Mouse (Mus musculus) hindbrain, embryonic 15.5 days (tissue): ENCODE results near the gene Adcy5. TPM values are rescaled to one million over a fixed set of nuclear protein-coding genes. Genes with fewer than 3 reads are reported as not detected.

Source experiments
- ATAC-seq: fragments of 200-750 bp; cut with Nextera tagmentation; 2 replicates; pipeline ENCODE4 v1.8.0; 2017; ENCODE audit warnings: low read depth, moderate number of reproducible peaks, moderate TSS enrichment; ENCODE audit not compliant: low FRiP score
- H3K27ac ChIP-seq: fragments of 300-500 bp; sonication (generic); replicated peaks from 2 replicates; pipeline ENCODE4 v1.5.1; 2015; ENCODE audit warnings: mild to moderate bottlenecking, inconsistent platforms
- H3K27me3 ChIP-seq: fragments of 300-500 bp; sonication (generic); 2 replicates; pipeline ENCODE4 v1.6.1; 2015; ENCODE audit warnings: control low read depth, inconsistent platforms
- H3K36me3 ChIP-seq: fragments of 300-500 bp; sonication (generic); 2 replicates; pipeline ENCODE4 v1.6.1; 2015; ENCODE audit warnings: control low read depth, inconsistent platforms
- H3K4me1 ChIP-seq: fragments of 300-500 bp; sonication (generic); replicated peaks from 2 replicates; pipeline ENCODE4 v1.6.1; 2015; ENCODE audit warnings: control low read depth, inconsistent platforms
- H3K4me2 ChIP-seq: fragments of 300-500 bp; sonication (generic); 2 replicates; pipeline ENCODE4 v1.6.1; 2015; ENCODE audit warnings: moderate library complexity, mild to moderate bottlenecking, inconsistent platforms
- H3K4me3 ChIP-seq: fragments of 300-500 bp; sonication (generic); 2 replicates; pipeline ENCODE4 v1.5.1; 2015; ENCODE audit warnings: mild to moderate bottlenecking, inconsistent platforms
- H3K9ac ChIP-seq: fragments of 300-500 bp; sonication (generic); 2 replicates; pipeline ENCODE4 v1.6.1; 2015; ENCODE audit warnings: inconsistent platforms
- H3K9me3 ChIP-seq: fragments of 300-500 bp; sonication (generic); 2 replicates; pipeline ENCODE4 v1.6.1; 2016; ENCODE audit warnings: control low read depth, inconsistent platforms
- WGBS: fragments of 180-500 bp; shearing (Covaris S2); methylation state at CpG from one replicate; pipeline ENCODE4 v1.1.7; 2015; 5-methylcytosine and 5-hydroxymethylcytosine counted together
- polyA plus RNA-seq: library from polyadenylated mRNA; unstranded; fragments of >200 nt; fragmentation: Nextera tagmentation; extraction: Ambion mirVana; gene quantifications from 2 replicates; pipeline ENCODE4 v1.2.1, GENCODE M21; 2015

Gene Adcy5
- polyA plus RNA-seq, 1 experiment from 2014 or later, result 7.6 TPM

DNA sequence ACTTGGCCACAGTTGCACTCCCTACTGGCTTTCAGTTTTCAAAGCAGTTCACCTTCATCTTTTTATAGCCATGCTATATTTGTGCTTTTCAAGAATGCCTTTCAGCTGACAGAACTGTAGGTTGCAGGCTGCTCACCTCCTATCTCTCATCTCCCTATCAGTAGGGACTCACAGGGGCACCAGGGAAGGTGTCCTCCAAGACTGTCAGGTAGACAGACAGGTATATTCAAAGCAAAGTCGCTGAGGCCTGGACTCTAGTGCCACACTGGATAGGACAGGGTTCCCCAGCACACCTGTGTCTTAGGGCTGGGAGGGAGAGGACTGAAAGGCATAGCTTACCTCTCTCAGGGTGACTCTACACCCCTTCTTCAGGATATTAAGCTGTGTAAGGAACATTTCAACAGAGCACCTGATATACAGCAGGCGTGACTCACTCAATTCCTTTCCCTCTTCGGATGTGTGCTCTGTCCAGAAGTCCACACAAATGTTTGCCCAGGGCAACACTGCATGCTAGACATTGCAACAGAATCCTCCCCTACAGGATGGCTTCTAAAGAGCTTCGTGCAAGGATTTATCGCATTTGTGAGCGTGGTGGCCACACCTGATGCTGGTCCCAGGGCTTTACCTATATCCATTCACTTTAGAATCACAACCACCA, 153.9 kb downstream of the Adcy5 start:
- Histone ChIP-seq H3K27ac (no peak overlapping the region), H3K4me3 (no peak overlapping the region), H3K9me3 (no peaks in the 10 kb centered on the region), H3K4me1 (peaks cover 6% of the 10 kb centered on the region; the same call in 1 of the 2 replicates), H3K27me3 (no peaks in the 10 kb centered on the region), H3K36me3 (peaks cover 11% of the 10 kb centered on the region; the same call in 1 of the 2 replicates), H3K4me2 (no peak overlapping the region), H3K9ac (no peak overlapping the region)
- 94% methylated on average over 6 of the region's 6 CpGs for WGBS
- no peak for ATAC-seq

DNA sequence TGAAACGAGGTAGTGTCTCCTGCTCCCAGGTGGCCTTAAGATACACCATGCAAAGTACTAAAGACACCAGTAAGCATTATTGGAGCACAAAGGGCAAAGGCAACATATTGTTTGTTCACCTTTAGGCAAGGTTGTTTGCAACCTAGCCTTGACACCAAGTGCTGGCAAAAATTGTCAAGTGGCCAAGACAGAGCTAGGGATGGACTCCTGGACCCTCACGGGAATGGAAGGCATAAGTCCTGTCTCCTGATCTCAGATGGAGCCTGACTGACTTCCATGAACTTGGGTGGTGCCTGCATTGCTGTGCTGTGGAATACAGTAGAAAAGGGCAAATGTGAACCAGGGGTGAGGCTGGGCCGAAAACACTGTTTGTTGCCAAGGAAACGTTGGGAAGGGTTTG, 155.0 kb downstream of the Adcy5 start:
- Histone ChIP-seq H3K36me3 (peaks cover 4% of the 10 kb centered on the region; the same call in 1 of the 2 replicates), H3K9me3 (no peaks in the 10 kb centered on the region), H3K27ac (no peak overlapping the region), H3K4me1 (peaks cover 6% of the 10 kb centered on the region; the same call in 1 of the 2 replicates), H3K4me3 (no peak overlapping the region), H3K4me2 (no peak overlapping the region), H3K9ac (no peak overlapping the region), H3K27me3 (no peaks in the 10 kb centered on the region)
- ATAC-seq, result no peak
- 84% methylated on average over 4 of the region's 4 CpGs for WGBS

DNA sequence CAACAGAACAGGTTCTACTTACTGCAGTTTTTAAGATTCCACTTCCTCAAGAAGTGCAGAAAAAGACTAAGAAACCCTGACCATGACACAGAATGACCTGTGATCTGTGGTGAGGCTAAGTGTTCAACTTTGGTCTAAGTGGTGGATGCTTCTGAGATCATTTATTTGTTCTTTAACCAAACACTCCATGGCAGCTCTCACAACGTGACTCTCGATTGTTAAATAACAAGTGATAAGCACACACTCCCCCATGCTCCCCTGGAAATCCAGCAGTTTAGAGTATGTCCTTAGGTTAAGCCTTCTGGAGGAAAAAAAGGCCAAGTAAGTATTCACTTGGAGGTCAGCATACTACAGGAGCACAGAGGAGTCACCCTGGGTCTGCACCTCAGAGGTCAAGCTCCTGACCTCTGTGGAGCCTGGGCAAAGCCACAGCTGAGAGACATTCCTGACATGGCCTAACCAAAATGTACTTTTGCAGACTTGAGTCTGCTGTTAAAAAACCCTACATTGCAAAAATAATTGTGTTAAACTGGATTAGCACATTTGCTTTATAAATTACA, 156.0 kb downstream of the Adcy5 start:
- H3K27me3 ChIP-seq, result no peaks in the 10 kb centered on the region
- peaks cover 6% of the 10 kb centered on the region; the same call in 1 of the 2 replicates for H3K4me1 ChIP-seq
- H3K9me3 ChIP-seq, result no peaks in the 10 kb centered on the region
- H3K9ac ChIP-seq, result no peak overlapping the region
- no peak overlapping the region for H3K4me2 ChIP-seq
- 48% methylated on average over 2 of the region's 2 CpGs for WGBS
- peaks cover 4% of the 10 kb centered on the region; the same call in 1 of the 2 replicates for H3K36me3 ChIP-seq
- H3K27ac ChIP-seq, result no peak overlapping the region
- ATAC-seq, result no peak
- no peak overlapping the region for H3K4me3 ChIP-seq

DNA sequence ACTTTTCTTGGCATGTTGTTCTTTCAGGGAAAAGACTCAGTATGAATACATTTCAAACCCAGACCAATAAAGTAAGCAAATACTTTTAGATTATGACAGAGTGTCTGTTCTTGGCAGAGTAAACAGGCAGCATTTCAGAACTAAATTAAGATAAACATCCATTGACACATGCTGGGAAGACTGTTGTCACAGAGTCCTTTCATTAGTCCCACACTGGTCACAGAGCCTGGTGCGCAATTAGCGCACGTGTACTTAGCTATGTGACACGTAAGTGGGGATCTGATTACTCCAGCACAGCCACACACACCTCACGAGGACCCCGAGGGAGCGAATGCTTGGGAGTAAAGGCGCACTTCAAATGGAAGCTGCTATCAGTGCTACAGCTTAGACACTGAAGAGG, 156.9 kb downstream of the Adcy5 start:
- no peaks in the 10 kb centered on the region for H3K27me3 ChIP-seq
- H3K9ac ChIP-seq, result no peak overlapping the region
- no peaks in the 10 kb centered on the region for H3K9me3 ChIP-seq
- ATAC-seq, result no peak
- WGBS, result 48% methylated on average over 8 of the region's 8 CpGs
- H3K4me1 ChIP-seq, result peaks cover 6% of the 10 kb centered on the region; the same call in 1 of the 2 replicates
- H3K36me3 ChIP-seq, result peaks cover 4% of the 10 kb centered on the region; the same call in 1 of the 2 replicates
- no peak overlapping the region for H3K4me3 ChIP-seq
- no peak overlapping the region for H3K27ac ChIP-seq
- H3K4me2 ChIP-seq, result no peak overlapping the region

DNA sequence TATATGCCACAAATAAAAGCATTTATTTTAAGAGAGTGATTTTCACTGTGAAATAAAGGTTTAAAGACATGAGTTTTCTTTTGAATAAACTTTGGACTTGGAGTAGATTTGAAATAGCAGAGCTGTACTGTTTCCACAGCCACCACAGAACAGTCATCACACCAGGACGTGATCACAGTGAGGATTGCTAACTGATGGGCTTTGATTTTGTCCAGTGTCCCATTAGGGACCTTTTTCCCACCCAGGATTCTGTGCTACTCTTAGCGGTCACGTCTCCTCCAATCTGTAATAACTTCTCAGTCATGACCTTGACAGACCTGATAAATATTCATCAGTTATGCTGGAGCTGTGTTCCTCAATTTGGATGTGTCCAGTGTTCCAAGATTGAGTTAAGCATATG, 160.8 kb downstream of the Adcy5 start:
- no peak for ATAC-seq
- H3K4me1 ChIP-seq, result peaks cover 11% of the 10 kb centered on the region; the same call in 1 of the 2 replicates
- WGBS, result 49% methylated on average over 3 of the region's 3 CpGs

DNA sequence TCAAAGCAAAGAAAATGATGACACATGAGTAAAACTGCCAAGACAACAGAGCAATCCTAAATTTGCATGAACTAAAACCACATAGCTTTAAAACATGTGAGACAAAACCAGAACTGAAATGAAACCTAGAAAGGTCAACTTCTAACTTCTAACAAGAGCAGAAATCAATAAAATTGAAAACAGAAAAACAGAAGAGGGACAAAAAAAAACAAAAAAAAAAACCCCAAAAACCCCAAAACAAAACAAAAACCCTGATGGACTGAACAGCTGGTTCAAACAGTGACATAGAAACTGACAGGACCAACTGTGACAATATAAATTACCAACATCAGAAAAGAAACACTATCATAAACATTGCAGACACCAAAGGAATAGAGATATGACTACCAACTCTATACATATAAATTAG, 162.2 kb downstream of the Adcy5 start:
- Histone ChIP-seq H3K4me1 (peaks cover 8% of the 10 kb centered on the region; the same call in 1 of the 2 replicates), H3K4me2 (no peak overlapping the region)

More for the DNA sequence above, 160.8 kb downstream of the Adcy5 start:
- Histone ChIP-seq H3K27ac (no peak overlapping the region), H3K36me3 (peaks cover 4% of the 10 kb centered on the region; the same call in 1 of the 2 replicates), H3K9me3 (no peaks in the 10 kb centered on the region), H3K9ac (no peak overlapping the region), H3K4me3 (no peak overlapping the region), H3K4me2 (no peak overlapping the region), H3K27me3 (no peaks in the 10 kb centered on the region)

DNA sequence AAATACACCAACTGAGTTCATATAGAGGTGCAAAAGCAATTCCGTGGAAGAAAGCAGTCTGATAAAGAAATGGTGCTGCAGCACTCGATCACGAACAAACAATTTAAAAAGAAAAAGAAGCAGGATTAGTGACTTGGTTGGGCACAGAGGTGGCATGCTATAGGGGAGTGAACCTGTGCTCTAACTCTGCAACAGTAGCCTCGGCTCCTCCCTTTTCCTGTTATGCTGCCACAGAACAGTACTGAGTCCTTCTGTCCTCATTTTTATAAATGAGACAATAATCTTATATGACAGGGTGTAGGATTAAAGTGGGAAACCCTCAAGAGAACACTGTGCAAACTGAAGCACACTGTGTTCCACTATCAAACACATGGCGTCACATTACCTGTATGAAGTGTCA, 162.8 kb downstream of the Adcy5 start:
- no peak overlapping the region for H3K9ac ChIP-seq
- no peak for ATAC-seq
- no peak overlapping the region for H3K4me3 ChIP-seq
- H3K36me3 ChIP-seq, result peaks cover 4% of the 10 kb centered on the region; the same call in 1 of the 2 replicates
- 92% methylated on average over 5 of the region's 5 CpGs for WGBS
- H3K27ac ChIP-seq, result no peak overlapping the region
- no peaks in the 10 kb centered on the region for H3K9me3 ChIP-seq
- H3K27me3 ChIP-seq, result no peaks in the 10 kb centered on the region
- H3K4me2 ChIP-seq, result no peak overlapping the region
- H3K4me1 ChIP-seq, result 0 out of 2 replicates have a peak, but pooled peaks cover 5% of the 10 kb centered on the region

More for the DNA sequence above, 162.2 kb downstream of the Adcy5 start:
- Histone ChIP-seq H3K27ac (no peak overlapping the region), H3K36me3 (peaks cover 4% of the 10 kb centered on the region; the same call in 1 of the 2 replicates), H3K9ac (no peak overlapping the region), H3K9me3 (no peaks in the 10 kb centered on the region), H3K4me3 (no peak overlapping the region), H3K27me3 (no peaks in the 10 kb centered on the region)
- ATAC-seq, result no peak

DNA sequence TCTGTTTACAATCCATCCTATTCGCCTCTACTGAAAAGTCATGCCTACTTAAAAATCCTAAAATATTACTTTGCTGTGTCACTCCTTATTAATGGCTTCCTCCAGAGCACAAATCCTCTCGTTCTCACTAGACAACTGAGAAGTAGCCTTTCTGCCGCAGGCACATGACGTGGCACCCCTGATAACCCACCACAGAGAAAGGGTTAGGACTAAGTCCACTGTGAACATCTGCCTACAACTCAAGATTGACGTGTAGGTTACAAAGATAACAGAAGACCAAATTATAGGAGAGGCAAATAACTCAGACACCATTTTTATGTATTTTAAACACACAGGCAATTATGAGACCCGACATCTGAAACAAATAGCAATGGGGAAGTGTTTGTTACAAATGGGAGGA, 163.7 kb downstream of the Adcy5 start:
- WGBS, result 86% methylated on average over 6 of the region's 6 CpGs
- ATAC-seq, result no peak

DNA sequence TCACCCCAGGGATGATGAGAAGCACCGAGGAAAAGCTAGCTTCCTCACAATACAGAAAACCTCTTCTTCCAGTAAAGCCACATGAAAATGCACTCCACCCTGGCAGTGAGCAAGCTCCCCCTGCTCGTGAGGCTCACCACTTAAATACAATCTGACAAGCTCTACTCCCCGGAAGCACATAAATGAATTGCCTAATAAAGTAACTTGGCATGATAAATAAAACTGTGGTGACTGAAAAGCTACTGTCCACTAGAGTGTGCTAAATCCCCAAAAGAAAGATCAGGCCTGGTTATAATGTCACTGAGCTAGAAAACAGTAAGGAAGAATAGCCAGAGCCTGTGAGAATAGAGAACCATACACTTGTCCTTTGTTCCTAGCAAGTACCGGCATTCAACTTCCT, 164.7 kb downstream of the Adcy5 start:
- ATAC-seq, result peak; percentile 83
- 25% methylated on average over 4 of the region's 4 CpGs for WGBS
- Histone ChIP-seq H3K27ac (no peak overlapping the region), H3K9ac (no peak overlapping the region), H3K9me3 (no peaks in the 10 kb centered on the region), H3K36me3 (peaks cover 4% of the 10 kb centered on the region; the same call in 1 of the 2 replicates), H3K4me3 (no peak overlapping the region), H3K4me1 (0 out of 2 replicates have a peak, but pooled peaks cover 5% of the 10 kb centered on the region), H3K27me3 (no peaks in the 10 kb centered on the region), H3K4me2 (no peak overlapping the region)

More for the DNA sequence above, 163.7 kb downstream of the Adcy5 start:
- H3K4me1 ChIP-seq, result 0 out of 2 replicates have a peak, but pooled peaks cover 5% of the 10 kb centered on the region
- H3K4me2 ChIP-seq, result no peak overlapping the region
- H3K4me3 ChIP-seq, result no peak overlapping the region
- peaks cover 3% of the 10 kb centered on the region; the same call in 1 of the 2 replicates for H3K36me3 ChIP-seq
- no peak overlapping the region for H3K9ac ChIP-seq
- H3K9me3 ChIP-seq, result no peaks in the 10 kb centered on the region
- no peak overlapping the region for H3K27ac ChIP-seq
- no peaks in the 10 kb centered on the region for H3K27me3 ChIP-seq

DNA sequence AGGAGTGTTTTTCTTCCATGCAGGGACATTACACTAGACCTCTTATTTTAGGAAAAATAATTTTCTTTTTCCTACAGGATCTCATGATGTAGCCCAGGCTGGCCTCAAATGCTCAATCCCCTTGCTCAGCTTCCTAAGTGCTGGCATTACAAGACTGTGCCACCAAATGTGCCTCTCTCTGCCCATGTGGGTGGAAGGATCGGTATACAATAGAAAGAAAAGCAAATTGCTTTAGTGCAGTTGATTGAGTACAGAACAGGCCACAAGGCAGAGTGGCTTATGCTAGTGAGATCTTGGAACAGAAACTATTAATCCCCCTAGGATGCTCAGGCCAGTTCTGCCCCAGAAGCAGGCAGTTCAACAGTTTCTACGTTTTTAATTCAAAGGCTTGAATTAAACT, 165.1 kb downstream of the Adcy5 start:
- no peak overlapping the region for H3K9ac ChIP-seq
- peak; percentile 30; the same call in 1 of the 2 replicates for ATAC-seq
- H3K36me3 ChIP-seq, result peaks cover 4% of the 10 kb centered on the region; the same call in 1 of the 2 replicates
- H3K4me2 ChIP-seq, result no peak overlapping the region
- H3K27ac ChIP-seq, result no peak overlapping the region
- H3K27me3 ChIP-seq, result no peaks in the 10 kb centered on the region
- 87% methylated on average over 2 of the region's 2 CpGs for WGBS
- H3K9me3 ChIP-seq, result no peaks in the 10 kb centered on the region
- no peak overlapping the region for H3K4me3 ChIP-seq
- H3K4me1 ChIP-seq, result 0 out of 2 replicates have a peak, but pooled peaks cover 5% of the 10 kb centered on the region

DNA sequence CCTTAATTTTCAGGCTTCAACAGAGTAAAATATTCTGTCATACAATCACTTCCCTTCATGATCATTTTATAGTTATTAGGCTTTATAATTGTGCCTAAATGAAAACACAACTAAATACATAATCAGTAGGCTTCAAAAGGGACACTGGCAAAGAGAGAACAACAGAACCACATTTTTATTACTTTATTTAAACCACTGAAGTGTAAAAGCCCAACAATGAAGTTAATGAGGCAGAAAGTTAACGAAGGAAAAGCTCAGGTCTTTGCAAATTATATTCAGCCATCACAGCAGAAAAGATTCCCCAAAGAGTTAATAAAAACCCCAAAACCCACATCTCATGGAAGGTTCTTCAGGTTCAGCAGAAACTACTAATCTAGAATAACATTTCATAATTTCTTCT, 175.8 kb downstream of the Adcy5 start:
- no peak for ATAC-seq
- 22% methylated on average over 1 of the region's 1 CpGs for whole genome bisulfite sequencing
- no peak overlapping the region for H3K9ac ChIP-seq

More for the DNA sequence above, 175.8 kb downstream of the Adcy5 start:
- no peak overlapping the region for H3K4me3 ChIP-seq
- H3K4me1 ChIP-seq, result no peaks in the 10 kb centered on the region
- H3K4me2 ChIP-seq, result no peak overlapping the region
- H3K9me3 ChIP-seq, result no peaks in the 10 kb centered on the region
- no peak overlapping the region for H3K27ac ChIP-seq
- H3K36me3 ChIP-seq, result no peaks in the 10 kb centered on the region; the same call in 1 of the 2 replicates
- H3K27me3 ChIP-seq, result no peaks in the 10 kb centered on the region
